Mouse (Mus musculus) ES-Bruce4 (cell line): ENCODE data around the gene Ndufa11. TPM values are rescaled to one million over a fixed set of nuclear protein-coding genes. Genes with fewer than 3 reads are reported as not detected.

Experiments
- H3K27ac ChIP-seq: 2 replicates; pipeline ENCODE4 v1.5.1; 2012; ENCODE audit warnings: low read length, inconsistent platforms; ENCODE audit not compliant: insufficient read depth
- H3K27me3 ChIP-seq: 2 replicates; pipeline ENCODE4 v1.6.1; 2012; ENCODE audit warnings: mild to moderate bottlenecking, low read length, inconsistent platforms; ENCODE audit not compliant: control insufficient read depth, poor library complexity, insufficient read depth, severe bottlenecking
- H3K36me3 ChIP-seq: 2 replicates; pipeline ENCODE4 v1.6.1; 2012; ENCODE audit warnings: inconsistent platforms, mild to moderate bottlenecking, low read length, moderate library complexity; ENCODE audit not compliant: control insufficient read depth, poor library complexity, insufficient read depth, severe bottlenecking
- H3K4me1 ChIP-seq: one replicate; pipeline ENCODE4 v1.8.1; 2011; ENCODE audit warnings: low read length; ENCODE audit not compliant: control insufficient read depth, insufficient read depth
- H3K4me3 ChIP-seq: 2 replicates; pipeline ENCODE4 v1.5.1; 2011; ENCODE audit warnings: low read depth, mild to moderate bottlenecking, low read length
- H3K9ac ChIP-seq: 2 replicates; pipeline ENCODE4 v1.6.1; 2012; ENCODE audit warnings: low read depth, mild to moderate bottlenecking, inconsistent platforms; ENCODE audit not compliant: poor library complexity, severe bottlenecking
- H3K9me3 ChIP-seq: replicated peaks from 2 replicates; pipeline ENCODE4 v1.6.1; 2012; ENCODE audit warnings: mild to moderate bottlenecking, low read length, inconsistent platforms; ENCODE audit not compliant: control insufficient read depth, poor library complexity, insufficient read depth, severe bottlenecking
- CTCF ChIP-seq: IDR thresholded peaks from one replicate; pipeline ENCODE4 v1.8.1; 2011; ENCODE audit warnings: low read depth, low read length
- EP300 ChIP-seq: IDR thresholded peaks from 2 replicates; pipeline ENCODE4 v1.6.1; 2011; ENCODE audit warnings: low read depth, low read length; ENCODE audit not compliant: insufficient read depth
- POLR2A ChIP-seq: IDR thresholded peaks from one replicate; pipeline ENCODE4 v1.8.1; 2011; ENCODE audit warnings: low read length; ENCODE audit not compliant: insufficient read depth
- polyA plus RNA-seq: library from polyadenylated mRNA; stranded (reverse); fragments of >200 nt; gene quantifications from 2 replicates; pipeline ENCODE4 v1.2.4, GENCODE M21; 2011; ENCODE audit warnings: low read depth; ENCODE audit not compliant: missing spikeins, insufficient read depth, insufficient read length

The Ndufa11 gene
- polyA plus RNA-seq, 1 experiment: 152 TPM

GRCm38 (mm10) chr17:56688689-56689088 is 28.9 kb upstream of the Ndufa11 start:
- H3K36me3 ChIP-seq: peaks cover 27% of the 10 kb centered on the region
- no peaks in the 10 kb centered on the region for H3K27me3 ChIP-seq
- no peak overlapping the region for H3K9ac ChIP-seq
- TF ChIP-seq EP300 (no peak), POLR2A (no peak), CTCF (no peak)
- H3K27ac ChIP-seq: no peak overlapping the region
- H3K9me3 ChIP-seq: no peaks in the 10 kb centered on the region
- no peak overlapping the region for H3K4me3 ChIP-seq
- no peaks in the 10 kb centered on the region for H3K4me1 ChIP-seq

- Histone ChIP-seq H3K4me1 (no peaks in the 10 kb centered on the region), H3K9me3 (no peaks in the 10 kb centered on the region), H3K36me3 (peaks cover 16% of the 10 kb centered on the region), H3K4me3 (no peak overlapping the region), H3K27me3 (no peaks in the 10 kb centered on the region), H3K9ac (no peak overlapping the region), H3K27ac (no peak overlapping the region)
- TF ChIP-seq EP300: no peak
- no peak for TF ChIP-seq CTCF
- TF ChIP-seq POLR2A: no peak
These were observed 24.2 kb upstream of the Ndufa11 start for GRCm38 (mm10) chr17:56693395-56693794.

- Histone ChIP-seq H3K27ac (no peak overlapping the region), H3K36me3 (peaks cover 21% of the 10 kb centered on the region), H3K9me3 (no peaks in the 10 kb centered on the region), H3K4me3 (no peak overlapping the region), H3K9ac (no peak overlapping the region), H3K4me1 (no peaks in the 10 kb centered on the region), H3K27me3 (no peaks in the 10 kb centered on the region)
- TF ChIP-seq CTCF: no peak
- TF ChIP-seq POLR2A: no peak
- TF ChIP-seq EP300: no peak
These were observed 23.7 kb upstream of the Ndufa11 start for GRCm38 (mm10) chr17:56693851-56694310.

GRCm38 (mm10) chr17:56700451-56700850 is 17.1 kb upstream of the Ndufa11 start:
- no peaks in the 10 kb centered on the region for H3K4me1 ChIP-seq
- no peak overlapping the region for H3K9ac ChIP-seq
- no peak overlapping the region for H3K27ac ChIP-seq
- H3K27me3 ChIP-seq: no peaks in the 10 kb centered on the region
- TF ChIP-seq POLR2A (no peak), EP300 (no peak), CTCF (no peak)
- no peaks in the 10 kb centered on the region for H3K9me3 ChIP-seq
- H3K4me3 ChIP-seq: no peak overlapping the region
- peaks cover 55% of the 10 kb centered on the region for H3K36me3 ChIP-seq

GRCm38 (mm10) chr17:56703038-56703437 is 14.5 kb upstream of the Ndufa11 start:
- H3K36me3 ChIP-seq: peaks cover 69% of the 10 kb centered on the region
- H3K4me3 ChIP-seq: no peak overlapping the region

GRCm38 (mm10) chr17:56706515-56706914 is 11.1 kb upstream of the Ndufa11 start:
- no peak overlapping the region for H3K4me3 ChIP-seq
- H3K9ac ChIP-seq: no peak overlapping the region
- no peaks in the 10 kb centered on the region for H3K27me3 ChIP-seq
- peaks cover 61% of the 10 kb centered on the region for H3K36me3 ChIP-seq
- no peaks in the 10 kb centered on the region for H3K9me3 ChIP-seq
- TF ChIP-seq CTCF (no peak), POLR2A (no peak), EP300 (no peak)
- H3K4me1 ChIP-seq: peaks cover 13% of the 10 kb centered on the region
- H3K27ac ChIP-seq: no peak overlapping the region; the same call in 1 of the 2 replicates

More at GRCm38 (mm10) chr17:56703038-56703437, 14.5 kb upstream of the Ndufa11 start:
- Histone ChIP-seq H3K9ac (no peak overlapping the region), H3K9me3 (no peaks in the 10 kb centered on the region), H3K27ac (no peak overlapping the region), H3K4me1 (peaks cover 10% of the 10 kb centered on the region), H3K27me3 (no peaks in the 10 kb centered on the region)
- TF ChIP-seq CTCF: no peak
- TF ChIP-seq POLR2A: no peak
- TF ChIP-seq EP300: no peak
